Mouse (Mus musculus): ENCODE measurements around the gene Tatdn3. TPM values are rescaled to one million over a fixed set of nuclear protein-coding genes. Genes with fewer than 3 reads are reported as not detected.

Gene Tatdn3
- polyA plus RNA-seq, 2 experiments, result 15.7 to 27.8 TPM

DNA sequence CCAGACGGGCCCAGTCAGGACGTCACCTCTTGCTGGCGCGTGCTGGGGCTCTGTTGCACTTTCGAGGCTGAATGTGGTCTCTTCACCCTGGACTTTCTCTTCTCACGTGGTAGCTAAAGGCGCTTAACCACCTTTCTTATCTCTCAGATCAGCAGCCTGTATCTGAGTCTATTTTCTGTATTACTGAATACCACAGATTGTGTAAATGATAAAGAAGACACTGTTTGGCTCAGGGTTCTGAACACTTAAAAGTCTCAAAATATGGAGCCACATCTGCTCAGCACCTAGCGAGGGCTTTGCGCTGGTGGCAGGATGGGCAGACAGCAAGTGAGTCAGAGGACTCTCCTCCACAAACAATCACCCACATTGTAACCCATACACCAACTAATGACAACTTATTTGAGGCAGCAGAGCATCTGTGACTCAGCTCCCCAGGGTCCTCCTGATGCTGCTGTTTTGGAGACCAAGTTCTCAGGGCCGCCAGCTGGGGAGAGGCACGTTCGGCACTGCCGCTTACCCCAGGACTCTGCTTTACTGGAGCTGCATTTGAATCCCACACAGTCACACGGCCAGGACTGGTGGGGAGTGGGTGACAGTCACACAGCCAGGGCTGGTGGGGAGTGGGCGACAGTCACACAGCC is 40.1 kb upstream of the Tatdn3 start:
- Histone ChIP-seq H3K36me3 (ENCODE audit: control insufficient read depth, insufficient read depth, low read length) (no peaks in the 10 kb centered on the region), H3K9me3 (ENCODE audit: control insufficient read depth, low read length) (no peaks in the 10 kb centered on the region), H3K4me2 (replicated peaks; ENCODE audit: low read depth, low read length, severe bottlenecking) (no peak overlapping the region), H3K9ac (ENCODE audit: low read depth, low read length, severe bottlenecking) (no peak overlapping the region), H3K27me3 (ENCODE audit: control insufficient read depth, insufficient read depth, low read length) (peaks cover 6% of the 10 kb centered on the region; the same call in 1 of the 2 replicates), H3K4me1 (ENCODE audit: control insufficient read depth, insufficient read depth, low read length) (0 out of 2 replicates have a peak, but pooled peaks cover 3% of the 10 kb centered on the region), H3K4me3 (replicated peaks; ENCODE audit: low read length) (no peak overlapping the region), H3K27ac (replicated peaks; ENCODE audit: low read depth, low read length) (no peak overlapping the region)
- WGBS, result 75% methylated on average over 15 of the region's 15 CpGs
- DNase-seq (ENCODE audit: low spot score) (no peak), ATAC-seq (ENCODE audit: low FRiP score, low read depth) (no peak)
- no peak for TF ChIP-seq POLR2A (IDR thresholded peaks at IDR 0.05; ENCODE audit: borderline replicate concordance, extremely low read depth, insufficient read depth, insufficient read length)

DNA sequence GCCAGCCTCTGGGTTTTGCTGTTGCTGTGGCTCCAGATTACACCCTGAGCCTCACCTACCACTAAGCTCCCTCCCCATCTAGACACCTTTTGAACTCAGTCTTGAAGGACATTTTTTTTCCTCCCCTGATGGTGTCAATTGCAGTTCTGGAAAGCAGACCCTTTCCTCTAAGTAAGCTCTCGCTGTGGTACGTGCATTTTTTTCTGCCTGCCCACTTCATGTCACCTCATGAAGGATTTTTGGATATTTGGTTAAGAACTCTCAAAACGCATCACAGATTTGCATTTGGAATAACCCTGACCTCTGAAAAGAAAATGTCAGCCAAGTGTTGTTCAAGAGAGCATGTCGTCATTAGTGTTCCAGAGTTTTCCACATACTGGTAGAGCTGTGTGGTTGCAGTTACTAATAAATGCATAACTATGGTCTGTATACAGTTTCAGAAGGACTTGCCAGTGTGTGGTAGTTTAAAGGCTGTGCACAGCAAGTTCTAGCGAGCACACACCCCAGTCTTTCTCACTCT is 37.1 kb upstream of the Tatdn3 start:
- H3K36me3 ChIP-seq (ENCODE audit: control insufficient read depth, insufficient read depth, low read length), result no peaks in the 10 kb centered on the region
- ATAC-seq (ENCODE audit: low FRiP score, low read depth), result no peak
- no peak overlapping the region for H3K4me3 ChIP-seq (replicated peaks; ENCODE audit: low read length)
- H3K4me1 ChIP-seq (ENCODE audit: control insufficient read depth, insufficient read depth, low read length), result 0 out of 2 replicates have a peak, but pooled peaks cover 3% of the 10 kb centered on the region
- no peaks in the 10 kb centered on the region for H3K9me3 ChIP-seq (ENCODE audit: control insufficient read depth, low read length)
- peaks cover 6% of the 10 kb centered on the region; the same call in 1 of the 2 replicates for H3K27me3 ChIP-seq (ENCODE audit: control insufficient read depth, insufficient read depth, low read length)
- H3K9ac ChIP-seq (ENCODE audit: low read depth, low read length, severe bottlenecking), result no peak overlapping the region
- WGBS, result 47% methylated on average over 5 of the region's 5 CpGs
- H3K27ac ChIP-seq (replicated peaks; ENCODE audit: low read depth, low read length), result no peak overlapping the region
- no peak for TF ChIP-seq POLR2A (IDR thresholded peaks at IDR 0.05; ENCODE audit: borderline replicate concordance, extremely low read depth, insufficient read depth, insufficient read length)
- DNase-seq (ENCODE audit: low spot score), result no peak
- no peak overlapping the region for H3K4me2 ChIP-seq (replicated peaks; ENCODE audit: low read depth, low read length, severe bottlenecking)

DNA sequence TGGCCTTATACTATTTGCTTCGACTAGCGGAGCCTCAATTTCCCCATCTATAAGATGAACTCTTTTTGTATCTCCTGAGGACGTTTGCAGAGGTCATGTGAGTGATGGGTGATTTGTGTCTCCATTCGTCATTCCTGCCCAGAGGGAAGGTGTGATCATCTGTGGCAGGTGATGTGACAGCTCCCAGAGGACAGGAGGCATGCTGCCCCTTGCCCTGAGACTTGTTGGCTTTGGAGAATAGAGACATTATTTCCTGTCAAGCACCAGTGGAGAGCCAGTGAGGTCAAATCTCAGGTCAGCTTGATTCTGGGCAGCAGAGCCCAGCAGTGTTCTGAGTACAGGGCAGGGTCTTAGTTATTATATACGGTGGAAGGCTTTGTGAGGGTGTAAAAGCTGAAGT is 36.4 kb upstream of the Tatdn3 start:
- Histone ChIP-seq H3K4me1 (ENCODE audit: control insufficient read depth, insufficient read depth, low read length) (0 out of 2 replicates have a peak, but pooled peaks cover 3% of the 10 kb centered on the region), H3K4me3 (replicated peaks; ENCODE audit: low read length) (peak overlapping the region; percentile 67; the same call in 1 of the 2 replicates), H3K9ac (ENCODE audit: low read depth, low read length, severe bottlenecking) (no peak overlapping the region), H3K27me3 (ENCODE audit: control insufficient read depth, insufficient read depth, low read length) (peaks cover 6% of the 10 kb centered on the region; the same call in 1 of the 2 replicates), H3K36me3 (ENCODE audit: control insufficient read depth, insufficient read depth, low read length) (no peaks in the 10 kb centered on the region), H3K27ac (replicated peaks; ENCODE audit: low read depth, low read length) (no peak overlapping the region), H3K4me2 (replicated peaks; ENCODE audit: low read depth, low read length, severe bottlenecking) (peak overlapping the region; percentile 97; the same call in 1 of the 2 replicates), H3K9me3 (ENCODE audit: control insufficient read depth, low read length) (no peaks in the 10 kb centered on the region)
- DNase-seq (ENCODE audit: low spot score) (no peak), ATAC-seq (ENCODE audit: low FRiP score, low read depth) (no peak)
- no peak for TF ChIP-seq POLR2A (IDR thresholded peaks at IDR 0.05; ENCODE audit: borderline replicate concordance, extremely low read depth, insufficient read depth, insufficient read length)
- WGBS, result 35% methylated on average over 5 of the region's 5 CpGs

DNA sequence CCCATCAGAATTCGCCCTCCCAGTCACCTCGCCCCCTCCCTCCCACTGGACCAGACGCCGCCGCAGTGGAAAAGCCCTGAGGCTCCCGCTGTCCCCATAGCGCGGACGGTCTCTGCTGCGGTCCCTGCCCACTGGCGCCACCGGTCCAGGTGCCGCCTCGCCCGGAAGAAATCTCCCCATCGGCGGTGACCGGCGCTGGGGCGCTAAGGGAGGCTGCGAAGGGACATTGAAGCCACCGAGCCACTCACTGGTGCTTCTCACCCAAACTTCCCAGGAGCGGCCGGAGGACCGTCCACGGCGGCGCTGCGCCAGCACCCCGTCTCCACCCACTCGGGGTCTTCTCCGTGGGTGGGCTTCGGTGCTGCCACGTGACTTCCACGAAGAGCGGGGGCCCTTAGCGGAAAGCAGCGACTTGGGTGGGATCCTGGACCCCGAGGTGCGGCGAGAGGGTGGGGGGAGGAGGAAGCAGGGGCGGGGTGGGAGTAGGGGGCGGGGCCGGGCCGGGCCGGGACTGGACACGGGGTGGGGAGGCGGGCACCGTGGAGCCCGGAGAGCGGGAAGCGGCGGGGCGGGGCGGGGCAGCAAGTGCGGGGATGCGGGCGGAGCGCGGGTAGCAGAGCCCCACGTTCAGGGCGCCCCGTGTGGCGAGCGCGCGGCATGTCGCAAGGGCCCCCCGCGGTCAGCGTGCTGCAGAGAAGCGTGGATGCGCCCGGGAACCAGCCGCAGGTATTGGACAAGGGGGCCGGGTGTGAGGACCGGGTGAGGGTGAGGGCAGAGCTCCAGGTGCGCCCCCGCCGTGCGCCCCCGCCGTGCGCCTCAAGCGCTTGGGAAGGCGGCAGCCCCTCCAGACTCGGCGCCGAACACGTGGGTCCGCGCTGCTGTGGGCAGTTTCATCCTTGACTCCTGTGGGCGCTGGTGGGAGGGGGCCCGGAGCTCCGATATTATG is 35.3 kb upstream of the Tatdn3 start, which contains the start of gene Batf3:
TSS of gene Batf3 (plus strand) at position 46 of the 946 bp plus-strand sequence.
- 1% methylated on average over 42 of the region's 95 CpGs for WGBS
- TF ChIP-seq POLR2A (IDR thresholded peaks at IDR 0.05; ENCODE audit: borderline replicate concordance, extremely low read depth, insufficient read depth, insufficient read length), result no peak
- Histone ChIP-seq H3K27me3 (ENCODE audit: control insufficient read depth, insufficient read depth, low read length) (peaks cover 6% of the 10 kb centered on the region; the same call in 1 of the 2 replicates), H3K4me2 (replicated peaks; ENCODE audit: low read depth, low read length, severe bottlenecking) (peak within 1 kb of the TSS; percentile 97), H3K4me3 (replicated peaks; ENCODE audit: low read length) (peak within 1 kb of the TSS; percentile 67), H3K9ac (ENCODE audit: low read depth, low read length, severe bottlenecking) (peak within 1 kb of the TSS; percentile 63), H3K27ac (replicated peaks; ENCODE audit: low read depth, low read length) (peak within 1 kb of the TSS; percentile 62; the same call in 1 of the 2 replicates), H3K36me3 (ENCODE audit: control insufficient read depth, insufficient read depth, low read length) (no peaks in the 10 kb centered on the region), H3K9me3 (ENCODE audit: control insufficient read depth, low read length) (no peaks in the 10 kb centered on the region), H3K4me1 (ENCODE audit: control insufficient read depth, insufficient read depth, low read length) (0 out of 2 replicates have a peak, but pooled peaks cover 3% of the 10 kb centered on the region)
- ATAC-seq (ENCODE audit: low FRiP score, low read depth) (peak; percentile 73), DNase-seq (ENCODE audit: low spot score) (peak; percentile 40)

Measured in limb, embryonic 14.5 days (tissue).